Mouse (Mus musculus) ES-E14 (cell line): Measurements from ENCODE around the gene Nfic. TPM values are rescaled to one million over a fixed set of nuclear protein-coding genes. Genes with fewer than 3 reads are reported as not detected.

ENCODE experiments used
- DNase-seq: peaks from one replicate; pipeline ENCODE4 v3.0.0-alpha.2; 2013; ENCODE audit warnings: low read depth, low spot score
- H3K27ac ChIP-seq: 2 replicates; pipeline ENCODE4 v1.5.1; 2012; ENCODE audit warnings: low read depth, mild to moderate bottlenecking, low read length, moderate library complexity, mixed read lengths; ENCODE audit not compliant: poor library complexity, insufficient read depth, severe bottlenecking
- H3K36me3 ChIP-seq: 2 replicates; pipeline ENCODE4 v1.6.1; 2012; ENCODE audit warnings: mild to moderate bottlenecking, low read length, moderate library complexity, mixed read lengths; ENCODE audit not compliant: control insufficient read depth, poor library complexity, insufficient read depth, severe bottlenecking
- H3K4me1 ChIP-seq, 2 experiments: fragments of 150-350 bp in 1 of 2; sonication (generic) in 1 of 2; 2 replicates each; pipeline ENCODE4 v1.6.1; 2012; ENCODE audit warnings: low read length in 2 of 2, mild to moderate bottlenecking in 1 of 2, mixed read lengths in 1 of 2; ENCODE audit not compliant: control insufficient read depth in 2 of 2, insufficient read depth in 2 of 2, poor library complexity in 1 of 2
- H3K4me3 ChIP-seq, 2 experiments: fragments of 150-350 bp in 1 of 2; sonication (generic) in 1 of 2; 2 replicates each; pipeline ENCODE4 v1.5.1; 2012; ENCODE audit warnings: low read length in 2 of 2, low read depth in 1 of 2, mild to moderate bottlenecking in 1 of 2, mixed read lengths in 1 of 2; ENCODE audit not compliant: insufficient read depth in 1 of 2, poor library complexity in 1 of 2, severe bottlenecking in 1 of 2
- H3K9ac ChIP-seq: 2 replicates; pipeline ENCODE4 v1.6.1; 2012; ENCODE audit warnings: low read depth, mild to moderate bottlenecking, low read length, mixed read lengths; ENCODE audit not compliant: poor library complexity, insufficient read depth, severe bottlenecking
- H3K9me3 ChIP-seq: fragments of 150-350 bp; sonication (generic); 2 replicates; pipeline ENCODE4 v1.6.1; 2012; ENCODE audit warnings: low read depth, mild to moderate bottlenecking, low read length; ENCODE audit not compliant: control insufficient read depth, insufficient read depth
- CHD2 ChIP-seq: IDR thresholded peaks from 2 replicates; pipeline ENCODE4 v1.6.1; 2014; ENCODE audit warnings: mild to moderate bottlenecking, low read depth, low read length, inconsistent platforms
- HCFC1 ChIP-seq: IDR thresholded peaks from 2 replicates; pipeline ENCODE4 v1.6.1; 2012; ENCODE audit warnings: low read length, inconsistent platforms, borderline replicate concordance; ENCODE audit not compliant: insufficient read depth
- MAFK ChIP-seq: IDR thresholded peaks from 2 replicates; pipeline ENCODE4 v1.6.1; 2014; ENCODE audit warnings: mild to moderate bottlenecking, low read depth, low read length, inconsistent platforms; ENCODE audit not compliant: insufficient read depth
- ZC3H11A ChIP-seq: IDR thresholded peaks from 2 replicates; pipeline ENCODE4 v1.6.1; 2012; ENCODE audit warnings: low read depth, mild to moderate bottlenecking, inconsistent platforms, low read length, borderline replicate concordance
- ZNF384 ChIP-seq: IDR thresholded peaks from 2 replicates; pipeline ENCODE4 v1.6.1; 2012; ENCODE audit warnings: low read depth, low read length, inconsistent platforms
- in situ Hi-C, 2 experiments: fragments of 600-800 bp; cut with MboI; formaldehyde crosslinking; loops; one replicate each; pipeline ENCODE4 v1.15.1; 2025; ENCODE audit warnings: low sequenced_read_pairs in 2 of 2, inconsistent platforms in 1 of 2; ENCODE audit not compliant: unreplicated experiment in 2 of 2
- total RNA-seq: library from RNA; depleted of rRNA; stranded (reverse); fragments of 300-350 nt; gene quantifications from 2 replicates; pipeline ENCODE4 v1.2.3, GENCODE M21; 2012

The Nfic gene
- total RNA-seq, 1 experiment = 4.9 TPM

DNA sequence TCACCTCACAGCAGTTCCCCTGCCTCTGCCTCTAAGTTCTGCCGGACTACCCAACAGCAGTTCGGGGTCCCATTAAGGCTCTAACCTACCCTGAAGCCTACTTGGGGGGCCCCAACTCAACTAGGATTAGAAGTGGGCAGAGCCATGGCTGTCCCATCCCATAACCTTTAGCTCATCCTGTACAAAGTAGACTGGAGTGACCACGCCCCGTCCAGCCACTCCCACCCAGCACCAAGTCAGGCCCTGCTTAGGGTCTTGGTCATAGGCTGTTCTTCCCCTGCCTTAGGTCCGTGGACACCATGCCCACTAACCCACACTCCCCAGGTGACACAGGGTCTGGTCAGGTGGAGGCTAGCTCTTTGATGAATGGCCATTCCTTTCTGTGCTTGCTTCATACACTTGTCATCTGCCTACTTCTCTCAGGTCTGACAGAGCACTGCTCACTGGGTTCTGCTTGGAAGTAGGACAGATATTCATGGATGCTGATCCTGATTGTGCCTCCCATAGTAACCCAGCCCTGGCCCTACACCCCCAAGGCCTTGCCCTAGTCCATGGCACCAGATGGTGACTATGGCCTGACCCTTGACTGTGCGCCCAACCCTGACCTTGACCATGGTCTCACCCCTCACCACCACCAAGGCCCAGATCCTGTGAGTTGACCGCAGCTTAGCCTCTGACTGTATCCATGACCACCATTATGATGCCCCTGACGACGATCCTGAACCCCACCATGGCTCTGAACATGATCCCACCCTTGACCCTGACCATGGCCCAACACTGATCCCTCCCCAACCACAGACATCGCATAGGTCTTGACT lies 36.1 kb downstream of the Nfic start:
- H3K9me3 ChIP-seq = no peaks in the 10 kb centered on the region
- in situ Hi-C loops = no loop called here
- H3K36me3 ChIP-seq = no peaks in the 10 kb centered on the region
- H3K27ac ChIP-seq = 0 out of 2 replicates have a peak overlapping the region, but pooled peaks have one; percentile 27
- no peak overlapping the region for H3K9ac ChIP-seq
- peaks cover 6 to 53% of the 10 kb centered on the region in 2 experiments for H3K4me1 ChIP-seq
- DNase-seq = no peak
- TF ChIP-seq HCFC1 (no peak), MAFK (no peak), CHD2 (no peak), ZNF384 (no peak), ZC3H11A (no peak)
- peak overlapping the region in 1 of 2 experiments; percentile 9; a peak in 2 of 4 replicates for H3K4me3 ChIP-seq

- DNase-seq = no peak
- H3K27ac ChIP-seq = 0 out of 2 replicates have a peak overlapping the region, but pooled peaks have one; percentile 27
- no peak for TF ChIP-seq ZNF384
- no peak for TF ChIP-seq ZC3H11A
- peak; percentile 99 for TF ChIP-seq MAFK
- TF ChIP-seq HCFC1 = no peak
- TF ChIP-seq CHD2 = no peak
- H3K4me1 ChIP-seq = peaks cover 8 to 53% of the 10 kb centered on the region in 2 experiments
- in situ Hi-C loops = no loop called here
- H3K4me3 ChIP-seq = peak overlapping the region; percentile 9 to 37; a peak in 2 of 4 replicates
- H3K9me3 ChIP-seq = no peaks in the 10 kb centered on the region
- no peak overlapping the region; the same call in 1 of the 2 replicates for H3K9ac ChIP-seq
- no peaks in the 10 kb centered on the region for H3K36me3 ChIP-seq
These were observed 37.0 kb downstream of the Nfic start for GRCm38 (mm10) chr10:81418216-81419070.

DNA sequence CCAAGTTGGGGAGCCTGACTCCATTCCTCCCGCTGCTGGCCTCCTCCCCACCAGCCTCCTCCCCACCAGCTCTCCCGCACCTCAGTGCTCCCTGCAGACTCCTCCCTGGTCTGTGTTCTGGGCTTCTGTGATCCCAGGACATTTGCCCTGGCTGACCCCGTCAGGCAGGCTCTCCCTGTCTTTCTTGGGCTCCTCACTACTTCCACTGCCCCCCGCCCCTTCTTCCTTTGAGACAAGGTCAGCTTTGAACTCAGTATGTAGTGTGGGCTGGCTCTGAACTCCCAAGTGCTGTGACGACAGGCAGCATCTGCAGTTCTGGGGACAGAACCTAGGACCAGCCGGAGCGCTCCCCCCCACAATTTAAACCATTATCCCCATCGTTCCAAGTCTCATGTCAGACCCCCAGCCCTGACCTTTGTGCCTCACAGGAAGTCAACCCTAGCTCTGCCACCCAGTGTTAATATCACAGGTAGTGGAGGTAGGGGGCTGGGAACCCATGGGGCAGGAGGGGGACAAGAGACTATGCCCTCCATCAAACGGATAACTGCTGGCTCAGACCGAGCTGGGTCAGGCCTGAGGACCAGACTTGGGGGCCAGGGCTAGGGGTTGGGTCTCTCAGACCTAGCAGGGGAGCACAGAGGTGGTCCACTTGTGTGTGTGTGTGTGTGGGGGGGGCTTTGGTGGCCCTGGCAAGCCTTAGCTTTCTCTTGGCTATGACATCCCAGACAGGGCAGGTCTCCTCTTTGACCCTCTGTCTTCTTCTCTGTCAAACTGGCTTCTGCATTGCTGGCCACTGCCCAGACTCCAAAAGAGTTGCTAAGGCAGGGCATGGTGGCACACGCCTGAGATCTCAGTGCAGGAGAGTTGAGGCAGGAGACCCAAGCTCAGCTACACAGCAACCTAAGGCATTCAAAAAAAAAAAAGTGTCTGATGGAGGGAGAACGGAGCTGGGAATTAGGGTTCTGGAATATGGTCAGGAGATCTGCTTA lies 37.9 kb downstream of the Nfic start:
- in situ Hi-C loops = no loop called here
- H3K36me3 ChIP-seq = no peaks in the 10 kb centered on the region
- no peak overlapping the region for H3K27ac ChIP-seq
- H3K4me3 ChIP-seq = peak overlapping the region in 1 of 2 experiments; percentile 59; a peak in 3 of 4 replicates
- no peak for DNase-seq
- no peak for TF ChIP-seq HCFC1
- no peak for TF ChIP-seq ZNF384
- no peak for TF ChIP-seq ZC3H11A
- TF ChIP-seq CHD2 = no peak
- TF ChIP-seq MAFK = no peak
- peaks cover 8 to 61% of the 10 kb centered on the region in 2 experiments for H3K4me1 ChIP-seq
- H3K9ac ChIP-seq = peak overlapping the region; percentile 56; the same call in 1 of the 2 replicates
- H3K9me3 ChIP-seq = no peaks in the 10 kb centered on the region
